Mouse (Mus musculus): ENCODE data around the gene Atg13.

Gene Atg13

GRCm38 (mm10) chr2:91695436-91696224 is 14.7 kb downstream of the Atg13 start:
- DNase-seq (ENCODE audit: low spot score), result no peak

DNA sequence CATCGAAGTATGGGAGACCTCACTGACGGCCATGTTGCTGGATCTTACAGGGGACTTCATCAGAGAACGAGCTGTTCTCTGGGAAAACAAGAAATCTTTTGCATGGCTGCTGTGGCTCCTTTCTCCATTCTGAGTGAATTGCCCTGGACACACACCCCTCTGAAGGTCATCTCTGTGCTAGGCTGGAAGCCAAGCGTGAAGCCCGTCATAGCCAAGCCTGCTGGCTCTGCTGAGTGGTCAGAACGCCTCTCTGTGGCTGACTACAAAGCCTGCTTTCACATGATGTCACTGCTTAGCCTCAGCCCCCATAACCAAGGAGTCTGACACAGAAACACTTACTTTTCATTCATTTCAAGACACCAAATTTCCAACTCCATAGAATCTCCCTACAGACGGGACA is 20.9 kb downstream of the Atg13 start:
- no peak for DNase-seq (ENCODE audit: low spot score)

- no peak for DNase-seq (ENCODE audit: low spot score)
These were observed 26.5 kb downstream of the Atg13 start for GRCm38 (mm10) chr2:91683919-91684318.

- DNase-seq (ENCODE audit: low spot score), result peak; percentile 28
These were observed 27.5 kb downstream of the Atg13 start for GRCm38 (mm10) chr2:91682850-91683249.

DNA sequence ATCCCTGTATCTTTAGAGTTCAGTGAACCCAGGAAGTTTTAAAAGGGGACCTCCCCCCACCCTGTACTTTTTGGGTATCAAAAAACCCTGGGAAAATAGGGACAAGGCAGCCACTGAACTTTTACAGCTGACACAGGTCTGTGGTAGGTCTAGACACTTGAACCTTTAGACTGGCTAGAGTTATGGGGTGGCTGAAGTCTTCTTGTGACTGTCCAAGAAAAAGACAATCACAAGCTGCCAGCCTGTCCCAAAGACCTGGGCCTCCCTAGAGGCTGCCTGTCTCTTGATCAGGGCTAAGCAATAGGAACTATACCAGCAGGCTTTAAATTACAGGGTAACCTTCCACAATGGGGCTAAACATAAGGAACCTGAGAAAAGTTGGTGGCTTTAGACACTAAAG is 33.4 kb downstream of the Atg13 start:
- DNase-seq (ENCODE audit: low spot score), result no peak

- no peak for DNase-seq (ENCODE audit: low spot score)
These were observed 34.0 kb downstream of the Atg13 start for GRCm38 (mm10) chr2:91676420-91676819.

DNA sequence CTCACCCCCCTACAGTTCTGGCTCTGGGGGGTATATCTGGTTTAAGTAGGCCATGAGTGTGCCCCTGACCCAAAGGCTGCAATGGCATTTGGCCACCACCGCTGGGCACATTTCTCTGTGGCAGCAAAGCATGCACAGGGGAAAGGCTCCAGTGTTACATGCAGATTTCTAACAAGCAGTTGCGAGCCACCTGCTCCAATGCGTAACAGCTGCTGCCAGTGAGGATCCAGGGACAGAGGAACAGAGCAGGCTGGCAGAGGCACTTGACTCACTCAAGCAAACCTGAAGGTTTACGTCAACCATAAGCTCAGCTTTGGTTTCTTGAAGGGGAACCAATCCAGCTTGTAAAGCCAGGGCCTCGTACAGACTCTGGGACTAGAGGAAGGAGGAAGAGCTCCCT is 35.5 kb downstream of the Atg13 start:
- DNase-seq (ENCODE audit: low spot score), result no peak

GRCm38 (mm10) chr2:91673587-91673986 is 36.8 kb downstream of the Atg13 start:
- DNase-seq (ENCODE audit: low spot score), result no peak

- no peak for DNase-seq (ENCODE audit: low spot score)
These were observed 40.3 kb downstream of the Atg13 start for GRCm38 (mm10) chr2:91670038-91670437.

GRCm38 (mm10) chr2:91669326-91669725 is 41.0 kb downstream of the Atg13 start:
- no peak for DNase-seq (ENCODE audit: low spot score)

DNA sequence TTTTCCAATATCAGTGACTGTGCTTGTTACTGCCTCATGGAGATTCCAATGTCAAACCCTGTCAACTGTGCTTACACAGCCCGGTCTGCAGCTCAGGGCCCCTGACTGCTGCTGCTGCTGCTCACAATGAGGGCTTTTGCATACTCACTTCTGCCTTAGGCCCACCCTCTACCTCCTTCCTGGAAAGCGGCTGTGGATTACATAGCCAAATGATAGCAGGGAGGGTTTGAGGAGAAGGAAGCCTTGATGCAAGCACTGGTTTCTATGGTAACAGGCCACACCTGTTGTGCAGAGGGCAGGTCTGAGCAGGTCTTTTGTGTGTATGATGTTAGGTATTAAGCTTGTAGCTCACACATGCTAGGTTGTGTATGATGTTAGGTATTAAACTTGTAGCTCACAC is 42.6 kb downstream of the Atg13 start:
- no peak for DNase-seq (ENCODE audit: low spot score)

DNA sequence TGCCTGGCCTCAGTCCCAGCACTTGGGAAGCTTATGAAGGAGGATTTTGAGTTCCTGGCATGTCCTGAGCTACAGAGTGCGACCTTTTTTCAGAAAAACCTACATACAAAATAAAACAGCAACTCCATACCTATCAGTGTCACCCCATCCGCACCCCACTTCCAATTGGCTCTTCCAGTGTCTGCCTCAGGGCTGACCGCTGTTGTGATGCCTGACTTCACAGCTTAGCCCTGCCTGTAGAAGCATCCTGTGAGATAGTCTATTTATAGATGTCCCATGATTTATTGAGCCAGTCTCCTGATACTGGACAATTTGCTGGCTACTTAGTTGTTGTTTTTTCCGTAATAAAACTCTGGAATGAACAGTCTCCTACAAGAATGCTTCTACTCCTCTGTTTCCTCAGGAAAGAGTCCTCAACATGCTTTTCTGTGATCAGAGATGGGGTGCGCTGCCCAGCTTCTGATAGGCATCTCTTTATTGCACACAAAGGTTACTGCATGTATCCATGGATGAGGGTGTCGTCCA is 43.9 kb downstream of the Atg13 start:
- DNase-seq (ENCODE audit: low spot score), result no peak

GRCm38 (mm10) chr2:91664780-91665179 is 45.6 kb downstream of the Atg13 start:
- DNase-seq (ENCODE audit: low spot score), result no peak

- DNase-seq (ENCODE audit: low spot score), result no peak
These were observed 49.4 kb downstream of the Atg13 start for GRCm38 (mm10) chr2:91660981-91661380.

DNA sequence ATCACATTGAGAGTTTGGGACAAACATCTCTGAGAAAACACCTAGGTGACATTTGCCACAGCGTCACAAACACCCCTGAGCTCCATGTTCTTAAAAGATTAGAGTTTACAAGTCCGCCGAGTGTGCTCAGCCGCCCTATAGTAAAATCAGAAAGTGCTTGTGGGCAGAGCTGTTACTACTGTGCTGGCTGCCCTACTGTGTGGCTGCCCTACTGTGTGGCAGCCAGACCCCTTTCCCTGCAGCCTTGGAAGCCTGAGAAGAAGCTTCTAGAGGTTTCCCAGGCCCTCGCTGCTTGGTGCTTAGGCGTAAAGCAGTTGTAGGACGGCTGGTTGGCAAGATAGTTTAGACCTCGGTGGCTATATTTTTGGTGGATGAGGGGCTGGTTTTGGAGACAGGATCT is 50.7 kb downstream of the Atg13 start:
- no peak for DNase-seq (ENCODE audit: low spot score)

- no peak for DNase-seq (ENCODE audit: low spot score)
These were observed 53.6 kb downstream of the Atg13 start for GRCm38 (mm10) chr2:91656774-91657173.

DNA sequence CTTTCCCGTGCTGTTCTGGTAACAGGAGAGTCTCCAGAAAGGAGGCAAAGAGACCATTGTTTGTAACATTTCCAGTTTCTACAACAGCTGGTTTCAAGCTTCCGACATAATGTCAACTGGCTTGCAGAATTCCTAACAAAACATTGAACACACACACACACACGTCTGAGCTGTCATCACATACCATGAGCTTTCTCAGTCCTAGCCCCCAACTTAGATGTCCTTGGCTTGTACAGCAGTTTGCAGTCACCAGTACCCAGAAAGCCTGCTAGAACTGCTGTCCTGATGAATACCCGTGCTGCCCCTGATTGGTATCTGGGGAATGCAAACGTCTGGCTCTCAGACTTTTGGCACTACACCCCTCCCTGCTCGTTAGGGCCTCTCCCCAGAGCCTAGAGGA is 54.5 kb downstream of the Atg13 start:
- DNase-seq (ENCODE audit: low spot score), result no peak

DNA sequence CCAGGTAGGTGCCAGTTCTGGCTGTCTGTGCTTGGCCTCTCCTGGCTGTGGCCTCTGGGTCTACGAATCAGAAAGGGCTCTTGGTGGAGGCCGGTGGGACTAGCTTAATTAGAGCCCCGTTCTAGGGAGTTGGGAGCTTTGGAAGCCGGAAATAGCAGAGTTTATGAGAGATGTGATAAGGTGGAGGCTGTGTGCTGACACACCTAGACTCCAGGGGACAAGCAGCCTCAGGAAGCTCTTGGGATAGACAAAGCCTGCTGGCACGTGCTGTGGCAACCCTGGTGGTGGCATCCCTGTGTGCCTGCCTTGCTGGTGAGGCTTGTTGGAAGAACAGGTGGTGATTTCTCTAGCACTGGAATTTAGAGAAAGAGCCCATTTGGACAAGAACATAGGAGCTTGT is 55.0 kb downstream of the Atg13 start:
- no peak for DNase-seq (ENCODE audit: low spot score)

GRCm38 (mm10) chr2:91652863-91653262 is 57.5 kb downstream of the Atg13 start:
- DNase-seq (ENCODE audit: low spot score), result no peak

- DNase-seq (ENCODE audit: low spot score), result no peak
These were observed 58.7 kb downstream of the Atg13 start for GRCm38 (mm10) chr2:91651458-91652258.

- DNase-seq (ENCODE audit: low spot score), result no peak
These were observed 59.9 kb downstream of the Atg13 start for GRCm38 (mm10) chr2:91650360-91650995.

- peak; percentile 93 for DNase-seq (ENCODE audit: low spot score)
These were observed 60.6 kb downstream of the Atg13 start, which contains the start of the genes Zfp408 and Arhgap1 for GRCm38 (mm10) chr2:91649553-91650359. TSS of gene Zfp408 (minus strand) at chr2:91649791. TSS of gene Arhgap1 (plus strand) at chr2:91649860.

All from urinary bladder, postnatal 25 days (tissue).